Mouse (Mus musculus) spleen, adult 12 weeks (tissue): ENCODE data around the gene Dusp16.

Experiments used
- DNase-seq: peaks from one replicate; pipeline ENCODE4 v3.0.0; 2022; ENCODE audit warnings: low spot score

Dusp16 gene

DNA sequence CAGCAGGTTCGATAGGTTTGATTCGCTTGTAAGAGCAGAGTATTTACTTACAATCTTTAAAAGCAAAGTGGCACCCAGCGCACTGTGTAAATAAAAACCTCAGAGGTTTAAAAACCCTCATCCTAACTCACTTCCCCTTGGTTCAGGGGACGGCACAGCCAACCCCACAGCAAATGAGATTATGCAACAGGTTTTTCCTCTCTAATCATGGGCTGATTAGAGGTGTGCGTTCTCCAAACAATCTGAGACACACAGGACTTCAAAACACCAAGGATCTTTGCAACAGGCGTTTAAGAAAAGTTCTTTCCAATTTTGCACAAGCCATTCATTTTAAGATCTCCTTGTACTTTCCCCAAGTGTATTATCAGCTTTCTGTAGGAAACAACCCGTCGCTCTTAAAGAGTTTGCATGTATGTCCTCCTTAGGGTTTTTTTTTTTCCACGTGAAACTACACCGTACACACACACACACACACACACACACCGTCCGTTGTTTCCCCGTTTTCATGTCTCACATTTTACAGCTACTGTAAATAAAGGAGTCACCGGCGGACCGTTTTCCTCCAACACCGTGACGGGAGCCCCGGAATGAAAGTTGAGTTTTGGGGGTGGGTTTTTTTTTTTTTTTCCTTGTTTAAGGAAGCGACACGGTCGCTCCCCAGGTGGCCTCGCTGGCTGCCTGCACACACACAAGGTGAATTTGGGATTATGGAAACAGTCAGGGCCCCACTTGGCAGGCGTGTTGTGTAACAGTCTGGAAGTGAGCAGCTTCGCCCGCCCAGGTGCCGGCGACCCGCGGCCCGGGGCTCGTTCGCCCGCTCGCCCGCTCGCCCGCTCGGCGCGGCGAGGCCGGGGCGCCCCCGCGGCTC lies 940 bp downstream of the Dusp16 start:
- DNase-seq, result peak; percentile 24

GRCm38 (mm10) chr6:134789100-134789499 lies 3.3 kb downstream of the Dusp16 start:
- no peak for DNase-seq

DNA sequence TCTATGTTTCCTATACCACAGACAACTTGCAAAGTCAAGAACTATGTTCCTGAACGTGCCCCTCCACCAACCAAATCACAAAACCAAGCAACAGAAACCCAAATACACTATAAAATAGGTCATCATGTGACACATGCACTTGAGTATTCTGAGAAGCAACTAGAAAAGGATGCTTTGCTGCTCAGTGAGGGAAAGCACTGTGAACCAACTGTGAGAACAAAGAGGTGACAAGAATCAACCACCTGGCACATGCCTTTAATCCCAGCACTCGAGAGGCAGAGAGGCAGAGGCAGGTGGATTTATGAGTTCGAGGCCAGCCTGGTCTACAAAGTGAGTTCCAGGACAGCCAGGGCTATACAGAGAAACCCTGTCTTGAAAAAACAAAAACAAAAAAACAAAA lies 6.0 kb downstream of the Dusp16 start:
- DNase-seq, result no peak

DNA sequence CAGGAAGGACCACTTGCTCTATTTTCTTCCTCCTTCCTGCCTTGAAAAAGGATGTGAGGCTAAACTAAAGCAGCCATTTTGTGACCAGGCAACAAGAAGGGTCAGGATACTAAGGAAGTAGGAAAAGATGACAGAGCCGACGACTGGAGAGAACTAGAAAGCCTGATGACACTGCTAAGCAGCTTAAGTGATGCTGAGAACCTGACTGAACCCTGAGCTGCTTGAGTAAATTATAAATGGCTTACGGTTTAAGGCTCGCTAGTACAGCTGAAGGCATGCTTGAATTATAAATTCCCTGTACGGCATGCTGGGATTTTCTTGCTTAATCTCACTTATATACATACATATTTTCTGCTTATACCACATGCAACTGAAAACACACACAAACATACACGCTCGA lies 9.5 kb downstream of the Dusp16 start:
- no peak for DNase-seq

GRCm38 (mm10) chr6:134781494-134781913 lies 10.9 kb downstream of the Dusp16 start:
- DNase-seq, result no peak

GRCm38 (mm10) chr6:134780024-134780423 lies 12.4 kb downstream of the Dusp16 start:
- no peak for DNase-seq

- DNase-seq, result no peak
These were observed 18.5 kb downstream of the Dusp16 start for GRCm38 (mm10) chr6:134773961-134774360.

GRCm38 (mm10) chr6:134773292-134773893 lies 19.0 kb downstream of the Dusp16 start:
- no peak for DNase-seq

DNA sequence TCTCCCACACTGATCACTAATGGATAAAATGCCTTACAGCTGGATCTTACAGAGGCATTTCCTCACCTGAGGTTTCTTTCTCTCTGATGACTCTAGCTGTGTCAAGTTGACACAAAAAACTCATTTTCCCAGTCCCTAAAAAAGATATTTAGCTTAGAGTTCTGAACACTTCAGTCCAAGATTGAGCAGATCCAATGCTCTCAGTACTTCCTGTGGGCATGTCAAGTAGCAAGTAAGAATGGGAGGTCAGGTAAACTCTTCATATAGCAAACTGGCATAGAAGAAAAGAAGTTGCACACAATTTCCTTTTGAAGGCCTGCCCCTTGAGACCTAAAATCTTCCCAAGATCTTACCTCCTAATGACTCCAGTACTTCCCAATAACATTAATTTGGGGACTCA lies 22.1 kb downstream of the Dusp16 start:
- DNase-seq, result no peak

DNA sequence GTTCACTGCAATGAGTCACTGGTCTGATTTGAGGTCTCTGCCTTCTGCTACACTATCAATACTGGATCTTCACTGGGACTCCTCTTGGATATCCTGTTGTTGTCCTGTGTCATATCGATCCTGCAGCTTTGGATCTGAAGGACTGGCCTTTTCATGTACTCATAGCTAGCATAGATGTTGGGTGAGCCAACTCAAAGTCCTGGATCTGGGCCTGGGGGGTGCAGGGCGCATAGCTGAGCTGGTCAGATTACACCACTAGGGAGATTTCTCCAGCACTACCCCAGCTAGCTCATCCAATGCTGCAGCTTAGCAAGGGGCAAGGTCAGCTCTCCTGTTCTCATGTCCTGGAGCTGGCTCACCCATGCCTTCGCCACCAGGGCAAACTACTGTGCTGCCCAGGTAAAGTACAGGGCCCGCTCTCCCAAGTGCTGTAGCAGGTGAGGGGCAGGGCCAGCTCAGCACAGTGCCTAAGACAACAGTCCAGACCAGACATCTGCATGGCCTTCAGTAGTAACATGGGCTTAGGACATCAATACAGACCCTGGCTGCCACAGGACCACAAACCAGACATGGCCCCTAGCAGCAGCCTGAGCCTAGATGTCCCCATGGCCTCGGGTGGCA lies 27.9 kb downstream of the Dusp16 start:
- DNase-seq, result no peak

- no peak for DNase-seq
These were observed 29.0 kb downstream of the Dusp16 start for GRCm38 (mm10) chr6:134763436-134763835.

DNA sequence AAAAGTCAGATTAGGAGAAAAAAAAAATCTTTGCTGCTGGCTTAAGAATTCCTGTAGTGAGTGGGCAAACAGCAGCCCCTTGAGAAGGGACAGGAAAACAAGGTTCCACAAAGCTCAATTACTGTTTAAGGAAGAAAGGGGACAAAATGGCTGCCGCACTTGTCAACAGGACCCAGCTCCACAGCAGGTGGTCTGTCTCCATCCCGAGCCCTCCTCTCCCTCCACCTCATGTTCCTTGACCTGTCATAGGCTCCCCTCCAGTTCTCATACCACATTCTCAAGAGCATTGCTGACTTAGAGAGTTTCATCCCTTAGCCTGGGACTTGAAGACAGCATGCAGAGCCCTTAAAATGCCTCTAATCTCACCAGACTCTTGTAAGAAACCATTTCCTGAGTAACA lies 30.6 kb downstream of the Dusp16 start:
- no peak for DNase-seq

DNA sequence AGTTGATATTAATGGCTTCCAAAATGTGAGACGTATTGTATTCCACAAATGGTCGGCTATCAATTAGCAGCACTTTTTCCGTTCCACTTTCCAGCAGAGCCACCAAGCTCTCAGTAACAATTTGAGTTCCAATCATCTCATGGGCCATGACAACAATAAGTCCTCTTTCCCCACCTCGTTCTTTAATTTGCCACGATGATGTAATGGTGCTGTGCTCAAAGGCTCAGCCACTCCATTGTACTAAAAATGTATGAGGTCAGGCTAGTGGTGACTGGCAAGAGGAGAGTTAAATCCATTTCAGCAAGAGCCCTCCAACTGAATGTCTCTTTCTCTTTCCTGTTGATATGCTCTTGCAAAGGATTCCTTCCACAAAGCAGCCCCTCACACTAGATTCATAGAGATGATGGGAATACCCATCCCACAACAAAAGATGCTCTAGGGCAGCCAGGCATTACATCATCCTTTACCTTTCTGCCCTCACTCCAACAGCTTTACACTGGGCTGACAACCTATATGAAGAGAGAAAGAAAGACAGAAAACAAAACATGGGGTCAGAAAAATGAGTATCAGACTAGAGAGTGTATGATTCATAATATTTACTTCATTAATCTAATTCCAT lies 31.4 kb downstream of the Dusp16 start:
- no peak for DNase-seq

- no peak for DNase-seq
These were observed 36.4 kb downstream of the Dusp16 start for GRCm38 (mm10) chr6:134756058-134756457.

- DNase-seq, result no peak
These were observed 38.6 kb downstream of the Dusp16 start for GRCm38 (mm10) chr6:134753858-134754257.

- no peak for DNase-seq
These were observed 39.0 kb downstream of the Dusp16 start for GRCm38 (mm10) chr6:134753412-134753811.

DNA sequence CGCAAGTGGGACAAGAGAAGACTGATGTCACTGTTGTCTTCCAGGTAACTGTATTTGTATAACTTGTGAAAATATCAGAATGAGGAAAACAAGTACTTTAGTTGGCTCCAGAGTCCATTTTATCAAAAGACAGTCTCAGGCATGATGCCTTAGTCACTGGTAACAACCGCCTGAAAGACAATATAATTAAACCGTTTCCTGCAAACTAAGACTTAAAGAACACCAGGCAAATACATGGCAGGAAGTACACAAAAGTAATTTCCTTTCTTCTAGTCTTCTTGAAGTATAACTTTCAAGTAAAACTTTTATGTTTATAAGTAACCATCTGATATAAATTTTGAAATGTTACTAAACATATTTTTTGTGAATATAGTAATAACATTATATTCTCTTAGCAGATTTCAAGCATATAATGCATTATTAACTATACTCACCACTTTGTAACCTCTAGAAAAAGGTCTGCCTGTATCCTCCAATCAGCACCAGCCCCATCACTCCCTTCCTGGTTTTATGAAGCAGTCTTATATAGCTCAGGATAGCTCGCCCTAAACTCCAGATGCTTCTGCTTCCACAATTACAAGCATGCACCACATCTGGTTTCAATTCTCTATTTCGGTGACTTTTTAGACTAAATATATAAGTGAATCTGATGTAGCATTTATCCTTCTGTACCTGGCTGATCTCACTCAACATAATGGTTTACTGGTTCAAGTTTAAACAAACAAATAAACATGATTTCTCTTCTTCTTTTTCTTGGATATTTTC lies 40.4 kb downstream of the Dusp16 start:
- DNase-seq, result no peak

- DNase-seq, result no peak
These were observed 41.3 kb downstream of the Dusp16 start for GRCm38 (mm10) chr6:134751087-134751486.

DNA sequence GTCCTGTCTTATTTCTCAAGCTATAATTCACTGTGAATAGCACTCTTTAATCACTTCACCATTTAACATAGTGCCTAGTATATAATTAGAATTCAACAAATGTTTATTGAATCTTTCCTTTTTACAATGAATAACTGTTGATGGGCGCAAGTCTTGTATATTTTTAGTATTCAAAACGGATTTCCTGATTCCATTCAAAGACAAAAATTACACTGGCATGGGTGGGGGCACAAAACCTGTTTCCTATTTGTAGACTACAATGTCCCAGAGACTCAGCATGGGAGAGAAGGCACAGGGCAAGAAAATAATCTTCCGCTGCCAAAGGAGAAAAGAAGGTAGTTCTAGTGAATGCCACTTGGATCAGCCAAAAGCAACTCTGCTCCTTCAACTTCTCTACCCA lies 44.3 kb downstream of the Dusp16 start:
- no peak for DNase-seq

GRCm38 (mm10) chr6:134745876-134746275 lies 46.5 kb downstream of the Dusp16 start:
- no peak for DNase-seq

- DNase-seq, result no peak
These were observed 48.9 kb downstream of the Dusp16 start for GRCm38 (mm10) chr6:134743568-134743967.

DNA sequence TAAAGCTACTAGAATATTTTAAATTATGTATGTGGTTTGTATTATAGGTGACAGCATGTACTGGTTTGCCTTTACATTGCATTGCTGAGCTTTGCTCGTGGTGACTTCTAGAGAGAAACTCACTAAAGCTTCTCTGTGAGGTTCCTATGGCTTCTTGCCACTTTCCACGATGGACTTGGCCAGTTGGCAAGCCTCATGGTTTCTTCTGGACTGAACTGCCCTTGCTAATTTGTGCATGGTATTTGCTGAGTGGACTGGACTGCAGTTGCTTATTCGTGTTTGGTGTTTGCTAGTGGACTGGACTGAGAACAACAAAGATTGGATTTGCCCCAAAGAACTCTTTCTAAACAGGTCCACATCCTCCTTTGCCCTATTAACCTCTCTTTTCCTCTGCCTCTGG lies 55.6 kb downstream of the Dusp16 start:
- no peak for DNase-seq
